Mouse (Mus musculus) left cerebral cortex, postnatal 36 days (tissue): Measurements from ENCODE around the gene 4930430F08Rik. TPM values are rescaled to one million over a fixed set of nuclear protein-coding genes. Genes with fewer than 3 reads are reported as not detected.

ENCODE experiments used
- DNase-seq, 2 experiments: peaks; one replicate each; pipeline ENCODE4 v3.0.0; 2021 to 2022; ENCODE audit warnings: low spot score in 2 of 2, mixed read lengths in 1 of 2
- intact Hi-C: fragments of 180-260 bp; cut with DNase I; formaldehyde crosslinking; loops from one replicate; pipeline ENCODE4 v1.15.1; 2025
- total RNA-seq, 2 experiments: library from RNA; stranded (reverse); gene quantifications; 2 replicates each; pipeline ENCODE4 v1.2.3; 2021

The 4930430F08Rik gene
- total RNA-seq, 2 experiments from 2014 or later = 19.0 to 20.8 TPM

DNA sequence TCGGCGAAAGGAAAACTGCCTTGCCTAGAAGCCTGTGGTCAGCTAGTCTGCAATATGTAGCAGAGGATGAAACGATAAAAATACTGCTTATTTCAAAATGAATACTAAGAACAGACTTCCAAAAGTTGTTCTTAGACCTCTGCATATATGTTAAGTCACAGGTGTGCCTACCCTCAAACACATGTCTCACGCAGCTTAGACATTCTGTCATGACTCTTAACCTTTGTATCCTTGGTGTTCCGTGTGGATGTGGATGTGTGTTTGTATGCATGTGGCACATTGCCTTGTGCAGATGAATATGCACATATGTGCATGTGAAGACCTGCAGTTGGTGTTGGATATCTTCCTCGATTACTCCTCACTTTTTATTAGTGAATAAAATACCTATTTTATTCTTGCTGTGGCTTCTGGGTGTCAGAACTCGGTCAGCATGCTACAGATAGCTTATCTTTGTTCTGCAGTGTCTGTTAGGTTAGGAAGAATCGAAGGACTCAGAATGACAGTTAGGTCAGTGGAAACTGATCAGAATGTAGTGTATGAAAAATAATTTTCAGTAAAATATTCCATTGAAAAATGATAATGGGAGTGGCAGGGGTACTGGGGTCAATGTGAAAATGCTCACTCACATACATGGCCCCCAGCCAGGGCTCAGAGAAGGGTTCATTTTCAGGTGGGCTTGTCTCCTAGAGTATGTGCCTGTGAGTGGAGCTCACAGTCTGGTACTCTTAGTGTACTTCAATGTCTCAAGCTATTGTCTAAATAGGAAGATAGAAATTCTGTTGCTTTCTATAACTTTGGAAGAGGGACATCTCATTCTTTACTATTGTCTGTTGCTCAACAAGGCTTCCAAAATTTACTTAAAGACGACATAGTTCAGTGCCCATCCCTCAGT is 65.5 kb downstream of the 4930430F08Rik start:
- no peak for DNase-seq
- intact Hi-C loops = no loop called here

- no peak for DNase-seq
- intact Hi-C loops = no loop called here
Observed at GRCm38 (mm10) chr10:100522330-100522729, 67.9 kb downstream of the 4930430F08Rik start.

Other genes starting within 250 kb of the 4930430F08Rik start
- not detected for gene Gm4302, start 249.6 kb downstream of the 4930430F08Rik start, total RNA-seq
- gene Gm4303, start 244.5 kb downstream of the 4930430F08Rik start, total RNA-seq = not detected
- not detected for gene Gm4305, start 239.3 kb downstream of the 4930430F08Rik start, total RNA-seq
- not detected for gene Gm4307, start 229.1 kb downstream of the 4930430F08Rik start, total RNA-seq
- gene Gm4312, start 207.9 kb downstream of the 4930430F08Rik start, total RNA-seq = not detected
- 10 to 100 TPM; 11.0 to 14.5 TPM for gene Tmtc3, start 103.1 kb downstream of the 4930430F08Rik start, total RNA-seq
- gene Cep290, start 102.9 kb downstream of the 4930430F08Rik start, total RNA-seq = 10 to 100 TPM; 14.0 to 16.4 TPM
- gene 1700017N19Rik, start 61 bp upstream of the 4930430F08Rik start, total RNA-seq = not detected